Mouse (Mus musculus) liver, embryonic 16.5 days (tissue): ENCODE data around the gene Pla2g3. TPM values are rescaled to one million over a fixed set of nuclear protein-coding genes. Genes with fewer than 3 reads are reported as not detected.

ENCODE experiments used
- ATAC-seq: fragments of 200-750 bp; cut with Nextera tagmentation; 2 replicates; pipeline ENCODE4 v1.8.0; 2017; ENCODE audit warnings: low read depth, mild to moderate bottlenecking, moderate number of reproducible peaks, moderate library complexity
- H3K27ac ChIP-seq: fragments of 300-500 bp; sonication (generic); 2 replicates; pipeline ENCODE4 v1.5.1; 2014; ENCODE audit warnings: mild to moderate bottlenecking, low read length
- H3K27me3 ChIP-seq: fragments of 300-500 bp; sonication (generic); 2 replicates; pipeline ENCODE4 v1.6.1; 2014; ENCODE audit warnings: low read depth, low read length, mixed read lengths; ENCODE audit not compliant: control insufficient read depth, insufficient read depth
- H3K36me3 ChIP-seq: fragments of 300-500 bp; sonication (generic); 2 replicates; pipeline ENCODE4 v1.6.1; 2014; ENCODE audit warnings: mild to moderate bottlenecking; ENCODE audit not compliant: control insufficient read depth, insufficient read depth
- H3K4me1 ChIP-seq: fragments of 300-500 bp; sonication (generic); 2 replicates; pipeline ENCODE4 v1.6.1; 2014; ENCODE audit warnings: low read depth, low read length, mixed read lengths; ENCODE audit not compliant: control insufficient read depth
- H3K4me2 ChIP-seq: fragments of 300-500 bp; sonication (generic); 2 replicates; pipeline ENCODE4 v1.6.1; 2014; ENCODE audit warnings: low read depth, low read length, mixed read lengths
- H3K4me3 ChIP-seq: fragments of 300-500 bp; sonication (generic); 2 replicates; pipeline ENCODE4 v1.5.1; 2014; ENCODE audit warnings: low read depth, mild to moderate bottlenecking, low read length
- H3K9ac ChIP-seq: fragments of 300-500 bp; sonication (generic); 2 replicates; pipeline ENCODE4 v1.6.1; 2014; ENCODE audit warnings: low read depth, low read length
- H3K9me3 ChIP-seq: fragments of 300-500 bp; sonication (generic); replicated peaks from 2 replicates; pipeline ENCODE4 v1.6.1; 2016; ENCODE audit warnings: low read length; ENCODE audit not compliant: control insufficient read depth
- WGBS: fragments of 180-500 bp; shearing (Covaris S2); extraction: QIAGEN DNeasy Blood & Tissue Kit; methylation state at CpG from one replicate; pipeline ENCODE4 v1.1.7; 2014; ENCODE audit not compliant: insufficient replicate concordance; 5-methylcytosine and 5-hydroxymethylcytosine counted together
- polyA plus RNA-seq: library from polyadenylated mRNA; unstranded; fragments of >200 nt; fragmentation: Nextera tagmentation; extraction: Ambion mirVana; gene quantifications from 2 replicates; pipeline ENCODE4 v1.2.1, GENCODE M21; 2015

The Pla2g3 gene
- polyA plus RNA-seq, 1 experiment from 2014 or later: 0.09 TPM

DNA sequence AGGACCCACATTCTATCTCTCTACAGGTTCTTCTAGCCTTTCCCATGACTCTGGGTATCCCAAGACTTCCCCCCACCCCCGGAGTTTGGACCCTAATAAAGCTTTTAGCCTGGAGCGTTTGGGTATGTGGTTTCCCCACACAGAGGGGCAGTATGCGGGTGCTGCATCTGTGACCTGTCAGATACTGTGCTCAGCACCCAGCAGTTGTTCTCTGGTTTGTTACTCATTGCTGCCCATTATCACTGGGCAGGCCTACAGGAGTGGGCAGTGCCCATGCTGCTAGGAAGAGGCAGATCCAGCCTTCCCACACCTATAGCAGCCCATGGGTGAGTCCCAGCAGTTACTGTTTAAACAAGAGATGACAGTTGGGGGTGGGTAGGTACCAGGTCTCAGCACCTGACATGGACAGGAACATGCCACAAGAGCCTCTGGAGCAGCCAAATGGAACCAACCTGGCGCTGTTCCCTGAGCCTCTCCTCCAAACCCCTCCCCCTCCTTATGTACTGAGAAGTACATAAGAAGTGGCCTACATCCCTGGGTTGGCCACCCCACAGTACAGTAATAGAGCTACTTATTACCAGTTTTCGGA, 48.8 kb downstream of the Pla2g3 start:
- Histone ChIP-seq H3K27ac (no peak overlapping the region), H3K36me3 (no peaks in the 10 kb centered on the region), H3K4me3 (no peak overlapping the region), H3K9ac (no peak overlapping the region), H3K27me3 (no peaks in the 10 kb centered on the region), H3K4me1 (peaks cover 32% of the 10 kb centered on the region), H3K4me2 (no peak overlapping the region), H3K9me3 (no peaks in the 10 kb centered on the region)
- ATAC-seq: no peak
- WGBS: 73% methylated on average over 5 of the region's 5 CpGs

DNA sequence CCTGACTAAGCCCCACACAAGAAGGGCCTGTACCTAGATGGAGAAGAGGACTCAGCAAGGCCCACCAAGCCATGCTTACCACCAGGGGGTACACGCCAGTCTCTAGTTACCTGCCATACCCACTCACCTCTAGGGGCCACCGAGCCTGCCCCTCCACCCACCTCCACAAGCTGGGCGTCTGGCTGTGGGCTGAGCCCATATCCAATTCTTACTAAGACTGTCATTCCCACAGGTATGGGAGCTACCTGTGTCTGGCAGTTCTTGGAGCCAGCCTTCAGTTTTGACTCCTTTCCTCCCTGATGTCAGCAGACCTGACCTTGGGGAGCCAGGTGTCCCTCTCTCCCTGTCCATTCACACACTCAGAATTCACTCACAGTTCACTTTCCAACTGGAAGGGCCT, 49.6 kb downstream of the Pla2g3 start:
- H3K27ac ChIP-seq: no peak overlapping the region
- H3K27me3 ChIP-seq: no peaks in the 10 kb centered on the region
- peaks cover 32% of the 10 kb centered on the region for H3K4me1 ChIP-seq
- H3K9me3 ChIP-seq: no peaks in the 10 kb centered on the region
- WGBS: 64% methylated on average over 3 of the region's 3 CpGs
- no peaks in the 10 kb centered on the region for H3K36me3 ChIP-seq
- no peak for ATAC-seq
- H3K4me3 ChIP-seq: peak overlapping the region; percentile 67
- H3K4me2 ChIP-seq: peak overlapping the region; percentile 77
- peak overlapping the region; percentile 69; the same call in 1 of the 2 replicates for H3K9ac ChIP-seq

DNA sequence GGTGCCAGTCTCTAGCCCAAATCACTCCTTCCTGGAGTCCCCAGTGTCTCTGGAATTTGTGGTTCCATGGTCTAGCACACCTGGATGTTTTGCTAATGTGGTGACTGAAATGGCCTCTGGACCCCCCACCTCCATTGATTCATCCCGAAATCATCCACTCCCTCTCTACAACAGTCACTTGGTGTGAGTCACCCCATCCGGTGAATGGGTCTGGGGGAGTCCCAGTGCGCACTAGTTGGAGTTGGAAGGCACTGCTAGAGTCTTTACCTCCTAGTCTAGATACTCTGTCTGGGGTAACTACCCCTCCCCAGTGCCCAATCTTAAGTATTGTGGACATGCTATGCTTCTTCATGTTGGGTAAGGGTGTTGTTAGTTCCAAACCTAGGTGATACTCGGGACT, 50.3 kb downstream of the Pla2g3 start:
- Histone ChIP-seq H3K27me3 (no peaks in the 10 kb centered on the region), H3K4me3 (peak overlapping the region; percentile 67), H3K9me3 (no peaks in the 10 kb centered on the region), H3K27ac (no peak overlapping the region), H3K4me1 (peaks cover 32% of the 10 kb centered on the region), H3K9ac (peak overlapping the region; percentile 69), H3K36me3 (no peaks in the 10 kb centered on the region), H3K4me2 (peak overlapping the region; percentile 77)
- WGBS: 50% methylated on average over 4 of the region's 4 CpGs
- ATAC-seq: no peak

DNA sequence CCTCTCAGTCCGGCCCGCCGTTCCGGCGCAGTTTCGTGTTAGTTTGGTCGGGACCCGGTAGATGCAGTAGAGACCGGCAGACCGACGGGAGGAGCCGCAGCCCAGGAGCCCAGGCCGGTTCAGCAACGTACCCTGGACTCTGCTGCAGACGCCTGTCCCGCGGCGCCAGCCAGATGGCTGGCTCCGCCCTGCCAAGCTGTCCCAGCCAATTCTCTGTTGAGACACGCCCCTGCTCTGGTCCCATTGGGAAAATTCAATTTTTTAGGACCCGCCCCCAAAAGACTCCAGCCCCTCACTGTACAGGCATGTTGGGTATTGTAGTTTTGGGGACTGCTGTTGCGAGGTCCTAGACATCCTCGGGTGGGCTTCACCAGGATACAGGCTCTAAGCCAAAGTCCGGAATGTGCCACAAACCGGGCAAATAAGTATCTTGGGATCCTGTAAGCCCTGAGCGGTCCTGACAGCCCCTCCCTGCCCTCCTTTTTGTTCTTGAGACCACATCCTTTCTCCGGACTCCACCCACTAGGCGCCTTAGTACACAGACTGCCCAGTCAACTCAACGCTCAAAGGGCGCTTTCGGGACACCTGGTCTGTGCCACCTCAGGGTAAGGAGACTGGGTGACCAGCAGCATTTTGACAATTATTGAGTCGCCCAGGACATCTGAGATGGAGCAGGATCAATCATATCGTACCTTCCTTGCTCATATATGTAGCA, 51.2 kb downstream of the Pla2g3 start:
- Histone ChIP-seq H3K9ac (peak overlapping the region; percentile 69), H3K4me1 (peaks cover 32% of the 10 kb centered on the region), H3K4me2 (peak overlapping the region; percentile 77), H3K27me3 (no peaks in the 10 kb centered on the region), H3K4me3 (peak overlapping the region; percentile 67), H3K9me3 (no peaks in the 10 kb centered on the region), H3K36me3 (no peaks in the 10 kb centered on the region), H3K27ac (peak overlapping the region; percentile 10; the same call in 1 of the 2 replicates)
- peak; percentile 86 for ATAC-seq
- 3% methylated on average over 33 of the region's 33 CpGs for WGBS

DNA sequence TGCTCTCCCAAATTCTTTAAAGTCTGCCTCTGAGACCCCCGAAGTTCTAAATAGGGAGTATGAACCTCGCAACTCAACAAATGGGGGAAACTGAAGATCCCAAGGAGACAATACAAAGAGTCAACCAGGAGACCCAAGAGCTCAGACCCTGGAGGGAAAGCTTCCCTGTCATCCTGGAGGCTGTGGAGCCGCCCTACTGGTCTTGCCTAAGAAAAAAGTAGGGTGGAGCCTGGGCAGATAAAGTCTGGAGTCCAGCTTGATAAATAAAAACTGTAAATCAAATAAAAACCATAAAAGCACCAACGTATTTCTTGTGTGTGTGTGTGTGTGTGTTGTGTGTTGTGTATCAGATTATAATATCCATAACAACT, 51.7 kb downstream of the Pla2g3 start:
- Histone ChIP-seq H3K4me3 (peak overlapping the region; percentile 67), H3K9me3 (no peaks in the 10 kb centered on the region), H3K27me3 (no peaks in the 10 kb centered on the region), H3K36me3 (no peaks in the 10 kb centered on the region), H3K4me2 (peak overlapping the region; percentile 77), H3K9ac (peak overlapping the region; percentile 50), H3K4me1 (peaks cover 31% of the 10 kb centered on the region), H3K27ac (no peak overlapping the region; the same call in 1 of the 2 replicates)
- no peak for ATAC-seq
- 37% methylated on average over 4 of the region's 4 CpGs for WGBS

DNA sequence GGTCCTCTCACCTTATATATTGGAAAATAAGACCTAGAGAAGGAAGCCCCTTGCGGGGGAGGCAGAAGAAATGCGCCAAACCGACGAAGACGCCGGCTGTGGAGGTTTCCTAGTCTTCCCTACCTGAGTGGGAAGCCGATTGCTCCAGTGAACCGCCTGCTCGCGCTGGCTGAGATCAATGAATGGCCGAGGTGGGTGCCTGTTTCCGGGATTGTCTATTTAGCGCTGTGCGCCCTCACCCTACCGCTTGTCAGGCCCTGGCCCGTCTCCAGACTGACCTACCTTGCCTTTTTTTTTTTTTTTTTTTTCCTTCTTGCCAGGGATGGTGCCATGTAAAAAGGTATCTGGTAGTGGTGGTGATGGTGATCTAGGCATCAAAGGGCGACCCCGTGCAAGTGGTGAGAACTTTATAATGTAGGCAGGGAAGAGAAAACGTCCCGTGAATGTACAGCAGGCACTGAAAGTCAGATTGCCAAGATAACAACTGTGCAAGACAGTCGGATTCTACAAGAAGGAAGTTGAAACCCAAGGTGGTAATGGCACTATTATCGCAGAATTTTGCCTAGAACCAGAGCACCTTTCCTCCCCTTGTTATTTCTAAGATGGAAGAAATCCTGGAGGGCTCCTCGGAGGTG, 52.5 kb downstream of the Pla2g3 start, which contains the start of gene Smtn:
Gene Smtn, minus strand, starts transcription at position 162 of the 635 bp plus-strand sequence.
- H3K36me3 ChIP-seq: no peaks in the 10 kb centered on the region
- WGBS: 70% methylated on average over 23 of the region's 23 CpGs
- no peak for ATAC-seq
- no peaks in the 10 kb centered on the region for H3K9me3 ChIP-seq
- peak within 1 kb of the TSS; percentile 77 for H3K4me2 ChIP-seq
- peak within 1 kb of the TSS; percentile 10; the same call in 1 of the 2 replicates for H3K27ac ChIP-seq
- H3K9ac ChIP-seq: peak within 1 kb of the TSS; percentile 50
- H3K27me3 ChIP-seq: no peaks in the 10 kb centered on the region
- peaks cover 26% of the 10 kb centered on the region for H3K4me1 ChIP-seq
- peak within 1 kb of the TSS; percentile 67 for H3K4me3 ChIP-seq

DNA sequence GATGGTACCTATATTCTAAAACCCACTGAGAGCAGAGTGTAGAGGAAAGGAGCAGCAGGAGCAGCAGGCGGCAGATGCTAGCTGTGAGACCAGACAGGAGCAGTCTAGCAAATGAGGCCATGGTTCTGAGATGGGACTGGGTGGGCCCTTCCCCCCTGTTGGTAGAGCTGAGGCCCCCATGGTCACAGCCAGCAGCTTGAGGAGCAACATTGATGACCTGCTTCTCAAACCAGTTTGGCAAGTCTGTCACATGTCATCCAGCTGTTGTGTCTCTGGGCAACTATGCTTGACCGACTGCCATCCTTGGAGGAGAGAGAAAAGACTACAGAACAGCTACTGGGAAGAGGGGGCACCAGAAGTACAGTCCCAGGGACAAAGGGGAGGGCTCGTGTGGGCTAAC, 53.8 kb downstream of the Pla2g3 start:
- peaks cover 15% of the 10 kb centered on the region for H3K4me1 ChIP-seq
- no peaks in the 10 kb centered on the region for H3K9me3 ChIP-seq
- no peak overlapping the region for H3K4me3 ChIP-seq
- no peaks in the 10 kb centered on the region for H3K27me3 ChIP-seq
- no peak overlapping the region for H3K27ac ChIP-seq
- no peaks in the 10 kb centered on the region for H3K36me3 ChIP-seq
- ATAC-seq: no peak
- no peak overlapping the region for H3K9ac ChIP-seq
- WGBS: 58% methylated on average over 3 of the region's 3 CpGs
- no peak overlapping the region for H3K4me2 ChIP-seq

DNA sequence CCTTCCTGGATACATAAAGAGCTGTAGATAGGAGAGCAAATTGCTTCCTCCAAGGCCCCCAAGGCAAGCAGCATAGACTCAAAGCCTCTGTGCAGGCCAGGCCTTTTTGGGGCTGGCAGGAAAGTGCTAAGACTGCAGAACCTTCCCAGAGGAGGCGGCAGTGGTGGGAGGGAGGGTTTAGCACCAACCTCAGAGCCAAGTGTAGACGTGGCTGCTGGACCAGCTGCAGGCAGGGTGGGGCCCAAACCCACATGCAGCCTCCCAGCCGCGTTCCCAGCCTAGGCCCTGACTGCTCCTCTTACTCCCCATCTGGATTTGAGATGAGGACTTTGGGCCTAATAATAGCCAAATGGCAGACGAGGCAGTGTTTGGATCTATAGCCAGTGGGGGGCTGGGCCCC, 54.9 kb downstream of the Pla2g3 start:
- H3K27ac ChIP-seq: no peak overlapping the region
- no peaks in the 10 kb centered on the region for H3K36me3 ChIP-seq
- ATAC-seq: no peak
- 36% methylated on average over 5 of the region's 5 CpGs for WGBS
- H3K27me3 ChIP-seq: no peaks in the 10 kb centered on the region
- no peak overlapping the region for H3K4me2 ChIP-seq
- peaks cover 11% of the 10 kb centered on the region for H3K4me1 ChIP-seq
- no peak overlapping the region for H3K4me3 ChIP-seq
- no peak overlapping the region for H3K9ac ChIP-seq
- no peaks in the 10 kb centered on the region for H3K9me3 ChIP-seq

DNA sequence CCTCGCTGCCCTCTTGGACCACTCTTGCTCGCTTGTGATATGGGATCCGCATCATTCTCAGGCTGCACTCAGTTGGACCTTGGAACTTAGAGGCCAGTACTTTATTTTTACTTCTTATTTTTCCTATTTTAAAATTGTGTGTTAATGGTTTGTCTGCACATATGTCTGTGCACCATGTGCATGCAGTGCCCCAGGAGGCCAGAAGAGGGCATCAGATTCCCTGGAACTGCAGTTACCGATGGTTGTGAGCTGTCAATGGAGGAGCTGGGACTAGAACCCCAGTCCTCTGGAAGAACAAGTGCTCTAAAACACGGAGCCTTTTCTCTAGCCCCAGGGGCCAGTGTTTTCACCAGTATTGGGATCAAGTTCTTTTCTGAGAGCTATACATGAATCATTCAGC, 56.3 kb downstream of the Pla2g3 start:
- Histone ChIP-seq H3K27me3 (no peaks in the 10 kb centered on the region), H3K4me3 (no peak overlapping the region), H3K36me3 (no peaks in the 10 kb centered on the region), H3K9ac (no peak overlapping the region), H3K9me3 (no peaks in the 10 kb centered on the region), H3K4me1 (peaks cover 4% of the 10 kb centered on the region), H3K27ac (no peak overlapping the region), H3K4me2 (no peak overlapping the region)
- no peak for ATAC-seq
- 74% methylated on average over 5 of the region's 5 CpGs for WGBS
